Mouse (Mus musculus): ENCODE data around the gene AU022252.

Gene AU022252

GRCm38 (mm10) chr4:119242571-119242970 lies 10.1 kb upstream of the AU022252 start:
- no peak for DNase-seq

DNA sequence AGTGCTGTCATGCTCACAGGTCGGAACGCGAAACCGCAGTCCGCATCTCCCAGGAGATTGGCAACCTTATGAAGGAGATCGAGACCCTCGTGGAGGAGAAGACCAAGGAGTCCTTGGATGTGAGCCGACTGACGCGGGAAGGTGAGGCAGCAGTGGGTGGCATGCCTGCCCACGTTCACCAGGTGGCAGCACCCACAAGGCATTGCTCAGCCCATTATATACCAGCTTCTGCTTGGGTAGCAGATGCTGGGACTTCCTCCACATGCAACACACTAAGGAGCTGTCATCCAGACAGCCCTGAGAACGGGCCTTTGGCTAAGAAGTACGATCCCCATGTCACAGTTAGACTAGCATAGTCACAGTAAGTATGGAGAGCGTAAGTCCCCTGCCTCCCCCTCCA lies 9.2 kb upstream of the AU022252 start:
- peak; percentile 45 for DNase-seq

- peak; percentile 21 to 22 for DNase-seq
Measured at GRCm38 (mm10) chr4:119239181-119239682, 6.7 kb upstream of the AU022252 start.

- DNase-seq: no peak
Measured at GRCm38 (mm10) chr4:119238661-119239060, 6.1 kb upstream of the AU022252 start.

DNA sequence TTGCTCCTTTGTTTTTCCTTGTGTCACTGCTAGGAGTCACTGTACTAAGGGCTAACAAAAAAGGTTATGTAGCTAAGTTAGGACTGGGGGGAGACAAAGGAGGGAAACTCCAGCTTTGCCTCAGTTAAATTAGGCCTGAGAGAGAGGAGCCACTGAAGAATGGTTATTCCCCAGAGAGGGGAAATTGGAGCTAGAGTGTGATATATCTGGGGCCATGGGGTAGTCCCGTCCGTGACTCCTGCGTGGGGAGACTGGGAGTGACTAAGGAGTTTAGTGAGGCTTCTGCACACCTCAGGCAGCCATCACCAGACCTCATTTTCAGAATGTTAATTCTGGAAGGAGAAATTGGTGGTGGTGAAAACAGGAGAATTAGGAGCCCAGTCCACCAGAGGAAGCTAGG lies 1.8 kb upstream of the AU022252 start:
- no peak for DNase-seq

DNA sequence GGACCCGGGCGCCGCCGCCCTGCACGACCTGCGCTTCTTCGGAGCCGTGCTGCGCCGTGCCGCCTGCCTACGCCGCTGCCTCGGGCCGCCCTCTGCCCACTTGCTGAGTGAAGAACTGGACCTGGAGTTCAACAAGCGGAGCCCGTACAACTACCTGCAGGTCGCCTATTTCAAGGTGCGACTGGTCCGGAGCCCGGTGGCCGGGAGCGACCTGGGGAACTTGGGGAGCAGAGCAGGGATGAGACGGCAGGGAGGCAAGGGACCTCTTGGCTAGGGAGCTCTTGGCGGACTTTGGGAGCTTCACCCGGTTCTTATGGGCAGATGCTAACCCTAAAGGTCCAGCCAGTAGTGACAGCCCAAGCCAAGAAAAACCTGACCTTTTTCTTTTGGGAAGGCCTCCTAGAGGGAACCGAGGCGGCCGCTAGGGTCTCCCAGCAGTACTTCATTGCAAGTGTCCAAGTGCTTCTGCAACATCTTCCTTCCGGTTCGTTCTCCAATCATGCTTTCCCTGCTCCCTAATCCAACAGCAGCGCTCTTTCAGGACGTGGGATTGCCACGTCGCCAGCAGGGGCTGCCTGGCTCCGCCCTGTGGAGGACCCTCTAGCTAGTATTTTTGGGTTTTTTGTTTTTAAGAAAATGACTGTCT lies 867 bp upstream of the AU022252 start:
- no peak for DNase-seq

DNA sequence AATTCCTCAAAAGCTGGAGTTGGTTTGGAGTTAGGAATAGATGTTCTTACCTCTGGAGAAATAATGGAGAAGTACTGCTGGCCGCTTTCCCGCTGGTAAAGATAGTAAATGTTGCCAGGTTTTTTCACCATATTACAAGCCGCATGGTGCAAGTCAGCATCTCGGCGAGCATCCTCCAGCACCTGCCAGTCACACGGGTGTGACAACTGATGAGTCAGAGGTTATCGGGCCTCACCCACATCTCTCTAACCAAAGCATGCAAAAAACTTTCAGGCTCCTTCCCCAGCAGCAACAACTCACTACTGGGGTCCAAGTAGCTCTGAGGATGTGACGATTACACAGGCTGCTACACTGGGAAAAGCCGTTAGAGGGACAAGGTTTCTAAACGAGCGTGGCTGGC lies 5.8 kb downstream of the AU022252 start:
- no peak for DNase-seq

DNA sequence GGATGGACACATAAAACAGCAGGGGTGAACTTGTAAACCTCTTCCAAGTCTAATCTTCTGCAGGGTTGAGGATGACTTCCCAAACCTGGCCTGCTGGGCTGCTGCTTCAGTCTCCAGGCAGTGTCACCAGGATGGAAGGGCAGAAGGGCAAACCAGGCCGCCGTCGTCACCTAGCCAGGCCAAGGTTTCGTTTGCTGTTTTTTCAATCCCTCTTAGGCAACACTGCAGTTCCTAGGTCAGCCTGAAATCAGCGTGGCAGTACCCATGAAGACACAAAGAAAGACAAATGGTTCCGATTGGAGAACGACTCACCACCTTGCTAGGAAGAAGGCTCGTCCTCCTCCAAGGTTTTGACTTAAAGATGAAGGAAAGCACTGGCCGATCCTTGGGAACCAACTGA lies 6.8 kb downstream of the AU022252 start:
- DNase-seq: no peak

DNA sequence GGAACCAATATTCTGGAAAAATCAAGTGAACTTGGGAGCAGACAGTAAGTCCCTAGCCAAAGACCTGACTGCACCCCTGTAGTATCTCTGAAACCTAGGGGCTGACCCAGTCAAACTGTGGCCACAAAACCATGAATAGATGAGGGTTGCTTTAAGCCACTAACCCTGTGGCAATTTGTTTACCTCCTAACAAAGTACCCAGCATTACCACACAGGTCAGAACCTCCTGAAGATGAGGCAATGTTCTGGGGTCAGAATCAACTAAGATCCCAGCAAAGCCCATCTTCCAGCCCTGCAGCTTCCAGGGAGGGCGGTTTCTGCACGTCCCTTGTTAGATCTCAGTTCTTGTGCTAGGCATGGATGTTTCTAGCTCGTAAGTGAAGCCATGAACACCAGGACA lies 8.0 kb downstream of the AU022252 start:
- no peak for DNase-seq

DNA sequence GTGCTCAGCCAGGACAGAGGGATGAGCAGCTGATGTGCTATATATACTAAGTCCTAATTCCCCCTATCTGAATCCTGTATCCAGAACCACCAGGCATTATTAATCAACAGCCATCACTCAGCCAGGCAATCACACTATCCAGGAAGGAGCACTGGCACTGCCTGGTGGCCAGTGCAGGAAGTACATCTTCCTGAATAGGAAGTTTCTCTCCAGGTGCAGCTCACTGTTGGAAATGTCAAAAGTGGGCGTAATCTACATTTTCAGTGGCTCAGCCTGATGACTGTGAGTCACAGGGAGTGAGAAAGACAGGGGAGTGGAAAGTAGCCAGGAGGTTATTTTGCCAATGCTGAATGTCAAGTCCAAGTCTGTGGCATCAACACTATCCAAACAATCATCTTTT lies 8.8 kb downstream of the AU022252 start:
- peak; percentile 17 to 18 for DNase-seq

DNA sequence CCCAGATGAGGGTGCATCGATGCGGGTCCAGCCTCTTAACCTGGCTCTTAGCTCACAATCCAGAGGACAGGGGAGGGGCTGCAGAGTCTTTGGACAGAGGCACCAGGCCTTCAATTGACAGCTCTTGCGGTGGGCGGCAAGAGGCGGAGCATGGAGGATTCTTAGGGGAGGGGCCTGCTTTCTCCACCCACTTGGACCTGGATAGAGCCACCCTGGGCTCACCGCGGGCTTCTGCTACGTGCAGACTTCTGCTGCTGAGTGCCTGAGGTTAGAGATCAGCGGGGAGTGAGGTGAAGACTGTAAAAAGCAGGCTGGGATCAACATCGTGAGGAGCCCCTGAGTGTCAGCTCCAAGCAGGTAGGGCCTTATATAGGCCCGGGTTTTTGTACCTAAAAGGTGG lies 14.3 kb downstream of the AU022252 start, which contains the start of gene Tmem269:
TSS of gene Tmem269 (minus strand) at position 49 of the 400 bp plus-strand sequence.
- no peak for DNase-seq

DNA sequence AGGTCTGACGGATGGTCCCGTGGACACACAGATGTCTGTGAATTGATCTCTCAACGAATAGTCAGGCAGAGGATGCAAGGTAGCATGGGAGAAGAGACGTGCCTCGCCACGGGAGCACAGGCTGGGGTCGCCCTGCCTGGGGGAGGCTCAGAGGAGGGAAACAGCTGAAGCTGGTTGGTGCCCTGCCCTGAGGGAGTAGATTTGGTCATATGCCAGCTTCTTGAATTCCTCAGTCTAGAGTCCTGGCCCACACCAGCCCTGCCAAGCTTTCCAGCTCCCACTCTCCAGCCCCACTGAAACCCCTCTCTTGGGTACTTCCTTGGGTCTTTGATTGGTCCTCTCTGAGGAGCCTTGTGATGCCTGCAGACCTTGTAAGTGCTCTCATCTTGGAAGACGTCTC lies 15.8 kb downstream of the AU022252 start:
- no peak for DNase-seq

GRCm38 (mm10) chr4:119204672-119205071 lies 27.8 kb downstream of the AU022252 start:
- peak; percentile 51 to 52 for DNase-seq

- no peak for DNase-seq
Measured at GRCm38 (mm10) chr4:119198105-119198504, 34.4 kb downstream of the AU022252 start.

- no peak for DNase-seq
Measured at GRCm38 (mm10) chr4:119195582-119196320, 36.8 kb downstream of the AU022252 start.

- DNase-seq: peak; percentile 87 to 90
Measured at GRCm38 (mm10) chr4:119194909-119195581, 37.5 kb downstream of the AU022252 start, which contains the start of gene Svbp. Gene Svbp (plus strand): TSS chr4:119195306.

- no peak for DNase-seq
Measured at GRCm38 (mm10) chr4:119192757-119193156, 39.8 kb downstream of the AU022252 start.

- no peak for DNase-seq
Measured at GRCm38 (mm10) chr4:119191273-119191672, 41.2 kb downstream of the AU022252 start.

GRCm38 (mm10) chr4:119190618-119191017 lies 41.9 kb downstream of the AU022252 start:
- no peak for DNase-seq

DNA sequence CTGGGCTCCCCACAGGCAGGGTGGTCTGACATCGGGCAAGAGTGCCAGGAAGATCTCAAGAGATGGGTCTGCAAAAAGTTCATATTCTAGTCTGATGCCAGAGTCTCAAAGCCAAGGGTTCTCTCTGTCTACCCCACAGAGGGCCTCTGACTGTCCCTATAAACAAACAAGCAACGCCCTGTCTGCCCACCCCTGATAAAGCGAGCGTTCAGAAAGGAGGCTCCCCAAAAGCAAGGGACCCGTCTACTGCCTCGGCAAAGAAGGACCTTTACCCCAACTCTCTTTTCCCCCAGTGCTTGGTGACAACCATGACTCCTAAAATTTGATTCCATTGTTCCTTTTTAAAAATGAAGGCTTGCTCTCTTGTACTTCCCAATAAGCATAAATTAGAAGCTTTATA lies 42.6 kb downstream of the AU022252 start, which contains the start of gene Ermap:
TSS of gene Ermap (minus strand) at position 148 of the 400 bp plus-strand sequence.
- no peak for DNase-seq

DNA sequence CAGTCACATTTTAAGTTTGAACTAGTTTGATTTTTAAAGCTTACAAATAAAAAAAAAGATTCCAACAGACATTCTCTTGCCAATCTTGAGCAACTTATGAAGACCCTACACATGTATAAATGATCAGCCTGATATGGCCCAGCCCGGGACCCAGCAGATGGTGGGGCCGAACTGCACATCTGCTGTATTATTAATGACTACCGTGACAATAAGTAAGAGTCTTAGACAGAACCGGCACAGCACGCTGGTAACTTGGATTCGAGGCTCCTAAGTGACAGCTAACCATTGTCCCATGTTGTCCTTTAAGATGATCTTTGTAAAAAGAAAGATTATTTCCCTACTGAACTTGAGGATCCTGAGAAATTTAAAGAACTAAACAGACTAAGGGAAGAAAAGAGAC lies 43.1 kb downstream of the AU022252 start:
- no peak for DNase-seq

- no peak for DNase-seq
Measured at GRCm38 (mm10) chr4:119188060-119188785, 44.3 kb downstream of the AU022252 start.

GRCm38 (mm10) chr4:119185771-119186170 lies 46.7 kb downstream of the AU022252 start:
- no peak for DNase-seq

Measured in thymus, postnatal 36 days (tissue).